Mouse (Mus musculus) thymus, adult 2 months (tissue): ENCODE results near the gene Sall4.

Experiments
- CTCF ChIP-seq: fragments of 200-500 bp; IDR thresholded peaks from 2 replicates; pipeline ENCODE4 v1.5.1; 2012; ENCODE audit warnings: mild to moderate bottlenecking, control low read depth, low read length, moderate library complexity, borderline replicate concordance; ENCODE audit not compliant: control insufficient read depth, poor library complexity, insufficient read depth; ENCODE audit errors: extremely low read depth
- POLR2A ChIP-seq: fragments of 200-500 bp; IDR thresholded peaks from 2 replicates; pipeline ENCODE4 v1.6.1; 2012; ENCODE audit warnings: mild to moderate bottlenecking, low read length, control low read depth, moderate library complexity; ENCODE audit not compliant: control insufficient read depth, poor library complexity, insufficient read depth; ENCODE audit errors: extremely low read depth

GRCm38 (mm10) chr2:168807681-168808080 is 39.9 kb upstream of the Sall4 start:
- TF ChIP-seq POLR2A (no peak), CTCF (no peak)
